23 mouse cellular contexts compared by ENCODE assay signal in genomic region chr12:31083007-31083406, GRCm38 (mm10). TPM values are rescaled to one million over a fixed set of nuclear protein-coding genes. Genes with fewer than 3 reads are reported as not detected.
DNase-seq lines count a peak whose midpoint lies in the region; ATAC-seq and TF ChIP-seq lines count a peak whose summit lies in the region.
"Had no signal": no experiment of that assay in that cellular context is flagged by ENCODE, and none has a peak within 500 bp of the region (broad histone marks: within the 10 kb centered on the region; RNA-seq: fewer than 3 reads in every experiment).

No protein-coding gene starts in this region.

- no peaks in the 10 kb centered on the region for H3K36me3 ChIP-seq in intestine, embryonic 15.5 days
- no peaks in the 10 kb centered on the region for H3K36me3 ChIP-seq in intestine, postnatal 0 days (ENCODE audit: control insufficient read depth, insufficient read depth)
- H3K36me3 ChIP-seq in liver, embryonic 12.5 days: no peaks in the 10 kb centered on the region
- no peaks in the 10 kb centered on the region for H3K36me3 ChIP-seq in myocyte (ENCODE audit: control insufficient read depth, insufficient read depth)
- H3K36me3 ChIP-seq: heart, embryonic 15.5 days; limb, embryonic 12.5 days; midbrain, embryonic 10.5 days; neural tube, embryonic 13.5 days had no signal

- H3K27me3 ChIP-seq in intestine, embryonic 15.5 days (replicated peaks): no peaks in the 10 kb centered on the region
- no peaks in the 10 kb centered on the region for H3K27me3 ChIP-seq in intestine, postnatal 0 days (replicated peaks; ENCODE audit: control insufficient read depth, insufficient read depth, low read length)
- H3K27me3 ChIP-seq in liver, embryonic 12.5 days (replicated peaks): no peaks in the 10 kb centered on the region
- H3K27me3 ChIP-seq in myocyte (ENCODE audit: control insufficient read depth, insufficient read depth, insufficient read length): no peaks in the 10 kb centered on the region
- H3K27me3 ChIP-seq: limb, embryonic 12.5 days; neural tube, embryonic 13.5 days had no signal

- H3K9me3 ChIP-seq in intestine, embryonic 15.5 days: no peaks in the 10 kb centered on the region
- H3K9me3 ChIP-seq in intestine, postnatal 0 days (ENCODE audit: control insufficient read depth): no peaks in the 10 kb centered on the region
- no peaks in the 10 kb centered on the region for H3K9me3 ChIP-seq in liver, embryonic 12.5 days (replicated peaks)
- H3K9me3 ChIP-seq: heart, embryonic 15.5 days; limb, embryonic 12.5 days; midbrain, embryonic 10.5 days; neural tube, embryonic 13.5 days had no signal

- no peak overlapping the region for H3ac ChIP-seq in myocyte (ENCODE audit: control insufficient read depth, insufficient read length)

- no peaks in the 10 kb centered on the region for H3K4me1 ChIP-seq in intestine, embryonic 15.5 days (replicated peaks)
- no peaks in the 10 kb centered on the region for H3K4me1 ChIP-seq in intestine, postnatal 0 days (replicated peaks; ENCODE audit: control insufficient read depth, insufficient read depth, low read length)
- peaks cover 81% of the 10 kb centered on the region for H3K4me1 ChIP-seq in liver, embryonic 12.5 days
- H3K4me1 ChIP-seq: midbrain, embryonic 10.5 days; neural tube, embryonic 13.5 days had no signal

- ATAC-seq in intestine, embryonic 15.5 days: peak; percentile 61; the same call in 1 of the 2 replicates
- no peak for ATAC-seq in intestine, postnatal 0 days
- peak; percentile 45 for ATAC-seq in common myeloid progenitor, adult 5-6 weeks (replicated peaks; ENCODE audit: low read depth, poor library complexity, severe bottlenecking)
- ATAC-seq in liver, embryonic 12.5 days: peak; percentile 55
- ATAC-seq in frontal cortex, adult (ENCODE audit: low TSS enrichment): no peak
- ATAC-seq: activated CD4-positive, CD25-positive, alpha-beta regulatory T cell, adult 4 months; forebrain, embryonic 14.5 days; Patski had no signal

- H3K79me2 ChIP-seq in myocyte (ENCODE audit: control insufficient read depth, insufficient read depth): no peaks in the 10 kb centered on the region

- H3K4me2 ChIP-seq in intestine, embryonic 15.5 days (replicated peaks): no peak overlapping the region
- no peak overlapping the region for H3K4me2 ChIP-seq in intestine, postnatal 0 days (replicated peaks; ENCODE audit: low read depth)
- peak overlapping the region; percentile 17 for H3K4me2 ChIP-seq in liver, embryonic 12.5 days
- H3K4me2 ChIP-seq in myocyte (ENCODE audit: low read depth): peak overlapping the region; percentile 47
- H3K4me2 ChIP-seq: heart, embryonic 15.5 days; limb, embryonic 12.5 days; neural tube, embryonic 13.5 days had no signal

- no peak overlapping the region for H3K9ac ChIP-seq in intestine, embryonic 15.5 days
- no peak overlapping the region for H3K9ac ChIP-seq in intestine, postnatal 0 days (ENCODE audit: low read depth, low read length)
- no peak overlapping the region for H3K9ac ChIP-seq in liver, embryonic 12.5 days
- H3K9ac ChIP-seq: heart, embryonic 15.5 days; limb, embryonic 12.5 days; neural tube, embryonic 13.5 days had no signal

- DNase-seq in layer of hippocampus, postnatal 36 days: no peak
- no peak for DNase-seq in left cerebral cortex, postnatal 10 days (ENCODE audit: extremely low spot score in 1 of 2, low spot score in 2 of 2)
- DNase-seq: adrenal gland, postnatal 14 days; cerebellum, adult 18-20 months; gastrocnemius, adult 2 months; heart, adult 18-20 months; kidney, postnatal 10 days; lung, postnatal 10 days had no signal

- H3K4me3 ChIP-seq in intestine, embryonic 15.5 days (replicated peaks): no peak overlapping the region
- H3K4me3 ChIP-seq in intestine, postnatal 0 days (ENCODE audit: low read depth, low read length): no peak overlapping the region
- no peak overlapping the region for H3K4me3 ChIP-seq in liver, embryonic 12.5 days
- H3K4me3 ChIP-seq in myocyte: no peak overlapping the region
- H3K4me3 ChIP-seq: gastrocnemius, adult 2 months; heart, embryonic 15.5 days; layer of hippocampus, adult 2 months; limb, embryonic 12.5 days; midbrain, embryonic 10.5 days; neural tube, embryonic 13.5 days had no signal

- no peak for TF ChIP-seq POLR2A in myocyte (IDR thresholded peaks at IDR 0.05; ENCODE audit: insufficient read length, low read depth)

- TF ChIP-seq CTCF in intestine, postnatal 0 days (IDR thresholded peaks at IDR 0.05; ENCODE audit: low read depth): no peak

- no peak overlapping the region for H3K27ac ChIP-seq in intestine, embryonic 15.5 days
- H3K27ac ChIP-seq in intestine, postnatal 0 days (ENCODE audit: low read depth, low read length): no peak overlapping the region
- H3K27ac ChIP-seq in liver, embryonic 12.5 days: 0 out of 2 replicates have a peak overlapping the region, but pooled peaks have one; percentile 32
- H3K27ac ChIP-seq: gastrocnemius, adult 2 months; heart, embryonic 15.5 days; layer of hippocampus, adult 2 months; limb, embryonic 12.5 days; midbrain, embryonic 10.5 days; neural tube, embryonic 13.5 days had no signal

- intact Hi-C loops in left cerebral cortex, postnatal 10 days (cut with DNase I): no loop called here

- 57% methylated on average over 4 of the region's 4 CpGs for WGBS in intestine, embryonic 15.5 days
- WGBS in intestine, postnatal 0 days: 41% methylated on average over 4 of the region's 4 CpGs
- 9% methylated on average over 4 of the region's 4 CpGs for WGBS in liver, embryonic 12.5 days (ENCODE audit: insufficient replicate concordance)

TF ChIP-seq in myocyte, 11 proteins besides CTCF, POLR2A, EP300 and RAD21:
- TF ChIP-seq REST (IDR thresholded peaks at IDR 0.05; ENCODE audit: insufficient read depth, insufficient read length) (no peak), SRF (IDR thresholded peaks at IDR 0.05; ENCODE audit: control insufficient read depth, insufficient read length, low read depth) (no peak), TCF3 (IDR thresholded peaks at IDR 0.05; ENCODE audit: insufficient read length, low read depth) (no peak), MYOD1 (IDR thresholded peaks at IDR 0.05; ENCODE audit: control insufficient read depth in 1 of 3, insufficient read length in 2 of 3, low read depth in 2 of 3) (no peak), TCF12 (IDR thresholded peaks at IDR 0.05; ENCODE audit: insufficient read depth, poor library complexity, severe bottlenecking) (no peak), MAX (IDR thresholded peaks at IDR 0.05; ENCODE audit: low read depth) (no peak), USF1 (IDR thresholded peaks at IDR 0.05; ENCODE audit: low read depth) (no peak), POLR2AphosphoS2 (IDR thresholded peaks at IDR 0.05; ENCODE audit: insufficient read length, low read depth) (no peak), MYOG (IDR thresholded peaks at IDR 0.05; ENCODE audit: control insufficient read depth in 1 of 3, insufficient read depth in 1 of 3, insufficient read length in 2 of 3, low read depth in 2 of 3) (no peak), CEBPB (IDR thresholded peaks at IDR 0.05; ENCODE audit: insufficient read depth, poor library complexity, severe bottlenecking) (no peak), E2F4 (IDR thresholded peaks at IDR 0.05; ENCODE audit: insufficient read depth) (no peak)

RNA-seq across cellular contexts. Expression of gene Fam110c, which starts 9.3 kb away (rescaled TPM):
- 8.8 and 9.0 TPM in 2 replicates for polyA plus RNA-seq in intestine, embryonic 15.5 days (2015; fragmentation: Nextera tagmentation; extraction: Ambion mirVana)
- 7.3 and 7.7 TPM in 2 replicates for polyA plus RNA-seq in intestine, postnatal 0 days (2015; fragmentation: Nextera tagmentation; extraction: Ambion mirVana)
- total RNA-seq in common myeloid progenitor, adult 5-6 weeks (2017): 0.63 and 2.5 TPM in 2 replicates
- 1.3 and 1.4 TPM in 2 replicates for polyA plus RNA-seq in liver, embryonic 12.5 days (2016; fragmentation: Nextera tagmentation; extraction: Ambion mirVana)
- polyA plus RNA-seq in myocyte (2012; fragmentation: generic; extraction: Trizol): 0.54 TPM
- total RNA-seq in layer of hippocampus, postnatal 36 days (2021): not detected
- total RNA-seq in left cerebral cortex, postnatal 10 days (2021): under 1 TPM in 1 of 2 experiments, not detected in 1; 0.11 TPM
- total RNA-seq: gastrocnemius, adult 2 months; layer of hippocampus, adult 2 months; left cerebral cortex, adult 18-20 months had no signal
- polyA plus RNA-seq: activated CD4-positive, CD25-positive, alpha-beta regulatory T cell, adult 4 months; forebrain, embryonic 14.5 days; Patski had no signal

Comparison
In these comparisons a context has a peak if more than half of its experiments do, and no peak if none do; other contexts are left out.
1. ATAC-seq: peak in intestine, embryonic 15.5 days (single experiment), common myeloid progenitor, adult 5-6 weeks (single experiment) and liver, embryonic 12.5 days (single experiment); none in intestine, postnatal 0 days (single experiment) and frontal cortex, adult (single experiment).
2. H3K4me2 ChIP-seq: peak in liver, embryonic 12.5 days (single experiment) and myocyte (single experiment); none in intestine, embryonic 15.5 days (single experiment) and intestine, postnatal 0 days (single experiment).